Mouse (Mus musculus) small intestine, adult 2 months (tissue): Measurements from ENCODE around the gene Elf3.

ENCODE experiments used
- CTCF ChIP-seq: fragments of 200-500 bp; IDR thresholded peaks from 2 replicates; pipeline ENCODE4 v1.5.1; 2012; ENCODE audit warnings: low read depth, mild to moderate bottlenecking, control low read depth, inconsistent platforms, low read length, moderate library complexity, mixed read lengths; ENCODE audit not compliant: insufficient replicate concordance, insufficient read length; ENCODE audit errors: extremely low read depth
- POLR2A ChIP-seq: fragments of 200-500 bp; IDR thresholded peaks from 2 replicates; pipeline ENCODE4 v1.6.1; 2012; ENCODE audit warnings: low read depth, mild to moderate bottlenecking, control low read depth, inconsistent platforms, low read length, moderate library complexity

DNA sequence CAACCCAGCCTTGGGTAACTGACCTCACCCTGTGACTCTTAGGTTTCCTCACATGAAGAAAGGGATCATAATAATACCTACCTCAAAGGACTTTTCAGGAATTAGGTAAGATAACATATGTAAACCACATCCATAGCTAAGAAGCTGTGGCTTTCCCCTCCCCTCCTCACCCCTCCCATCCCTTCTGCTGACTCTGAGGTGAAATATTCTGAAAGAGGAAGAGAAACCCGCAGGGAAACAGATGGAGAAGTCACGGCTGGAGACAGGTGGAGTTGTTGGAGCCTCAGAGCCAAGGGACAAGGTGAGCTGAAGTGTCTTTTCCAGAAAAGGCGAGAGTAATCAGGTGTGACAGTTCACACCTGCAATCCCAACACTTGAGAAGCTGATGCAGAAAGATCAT lies 34.2 kb downstream of the Elf3 start:
- TF ChIP-seq CTCF = no peak
- no peak for TF ChIP-seq POLR2A
